Mouse (Mus musculus): Measurements from ENCODE around the gene Rps9.
A peak's percentile ranks its signal among the peaks of the same experiment; 100 is the strongest.

Gene Rps9

DNA sequence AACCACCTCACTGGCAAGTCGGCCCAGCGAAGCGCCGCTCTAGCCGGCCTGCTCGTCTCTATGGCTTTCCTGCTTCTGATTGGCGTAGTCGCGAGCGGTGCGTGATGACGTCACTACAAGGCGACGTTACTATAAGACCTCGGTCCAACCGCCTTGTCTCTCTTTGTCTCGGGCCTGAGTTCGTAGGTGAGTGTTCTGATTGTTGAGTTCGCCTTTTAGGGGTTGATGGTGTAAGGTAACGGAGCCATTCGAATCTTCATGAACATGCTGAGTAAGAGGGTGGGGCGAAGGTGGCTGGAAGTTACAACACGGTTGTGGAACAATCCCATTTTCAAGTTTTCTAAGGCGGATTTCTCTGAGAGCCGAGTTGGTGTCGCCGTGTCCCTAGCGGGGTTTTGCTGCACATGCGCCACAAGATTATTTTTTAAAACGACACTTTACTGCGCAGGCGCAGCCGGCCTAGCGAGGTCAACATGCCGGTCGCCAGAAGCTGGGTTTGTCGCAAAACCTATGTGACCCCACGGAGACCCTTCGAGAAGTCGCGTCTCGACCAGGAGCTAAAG is at the start of gene Rps9:
Rps9 (plus strand) TSS at position 115 of the 563 bp plus-strand sequence.
- peak; percentile 100 for DNase-seq

- DNase-seq: no peak
Observed at GRCm38 (mm10) chr7:3656966-3657365, 46.8 kb upstream of the Rps9 start.

DNA sequence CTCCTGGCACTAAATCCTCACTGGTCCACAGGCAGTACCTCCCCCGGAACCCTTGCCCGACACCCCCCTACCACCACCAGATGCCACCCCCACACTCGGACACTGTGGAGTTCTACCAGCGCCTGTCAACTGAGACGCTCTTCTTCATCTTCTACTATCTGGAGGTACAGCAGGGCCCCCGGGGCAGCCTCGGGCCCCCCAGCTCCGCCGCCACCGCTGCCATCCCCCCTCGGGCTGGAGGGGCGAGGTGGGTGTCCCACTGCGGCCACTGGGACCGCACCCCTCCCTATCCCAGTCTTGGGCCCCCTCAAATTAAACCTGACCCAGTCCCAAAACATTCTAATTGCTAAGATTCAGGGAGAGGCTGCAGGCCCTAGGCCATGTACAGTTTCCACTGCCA is 45.2 kb upstream of the Rps9 start:
- peak; percentile 92 for DNase-seq

DNA sequence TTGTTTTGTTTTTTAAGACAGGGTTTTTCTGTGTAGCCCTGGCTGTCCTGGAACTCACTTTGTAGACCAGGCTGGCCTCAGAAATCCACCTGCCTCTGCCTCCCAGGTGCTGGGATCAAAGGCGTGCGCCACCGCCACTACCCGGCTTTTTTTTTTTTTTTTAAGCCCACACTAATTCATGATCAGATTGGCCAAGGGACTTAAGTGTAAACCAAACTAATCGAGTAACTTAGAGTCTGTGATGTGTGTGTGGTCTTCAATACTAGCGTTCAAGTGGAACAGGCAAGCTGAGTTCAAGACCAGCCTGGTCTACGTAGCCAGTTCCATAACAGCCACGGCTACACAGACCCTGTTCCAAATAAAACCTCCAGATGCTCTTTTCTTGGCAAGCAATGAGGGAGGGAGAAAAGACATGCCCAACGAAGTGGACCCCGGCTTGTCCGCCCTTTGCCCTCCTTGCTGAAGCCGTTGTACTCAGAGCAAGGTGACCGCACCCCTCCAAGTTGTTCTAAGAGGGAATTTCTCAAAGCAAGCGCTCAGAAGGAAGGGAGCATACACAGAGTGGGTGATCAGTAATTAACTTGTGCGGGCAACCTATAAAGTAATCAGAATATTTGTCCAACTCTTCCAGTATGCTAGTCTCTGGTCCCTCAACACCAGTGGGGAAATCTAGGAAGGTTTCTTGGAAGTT is 39.1 kb upstream of the Rps9 start:
- no peak for DNase-seq

GRCm38 (mm10) chr7:3665215-3666114 is 38.3 kb upstream of the Rps9 start, which contains the start of gene Leng1:
TSS of gene Leng1 (minus strand) at chr7:3665840.
- DNase-seq: peak; percentile 100

- DNase-seq: no peak
Observed at GRCm38 (mm10) chr7:3666921-3667391, 36.8 kb upstream of the Rps9 start.

DNA sequence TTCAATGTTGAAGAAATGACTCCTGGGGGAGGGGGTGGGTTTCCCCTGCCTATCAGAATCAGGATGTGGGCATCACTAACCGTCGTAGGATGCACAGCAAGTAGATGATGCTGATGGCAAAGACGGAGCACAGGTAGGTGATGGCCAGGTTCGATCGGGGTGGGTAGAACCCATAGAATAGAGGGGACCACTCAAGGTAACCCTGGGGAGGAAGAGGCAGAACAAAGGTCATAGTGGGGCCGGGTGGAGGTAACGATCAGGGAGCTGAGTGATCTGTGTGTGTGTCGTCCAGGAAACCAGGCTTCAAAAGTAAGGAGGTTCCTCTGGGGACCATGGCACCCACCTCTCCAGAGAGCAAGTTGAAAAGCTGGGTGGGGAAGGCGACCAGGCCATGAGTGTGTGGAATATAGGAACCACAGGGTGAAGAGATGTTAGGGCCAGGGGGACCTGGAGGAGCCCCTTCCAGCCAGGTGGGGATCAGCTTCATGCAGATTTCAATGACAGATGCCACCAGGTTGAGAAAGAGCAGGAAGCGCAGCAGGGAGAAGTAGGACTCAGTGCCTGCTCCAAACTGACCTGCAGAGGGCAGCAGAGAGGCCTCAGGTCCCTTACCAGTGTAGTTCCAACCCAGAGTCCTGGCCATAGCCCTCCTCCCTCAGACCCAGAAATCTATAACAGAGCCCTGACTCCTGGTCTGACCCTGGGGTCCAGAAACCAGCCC is 29.1 kb upstream of the Rps9 start:
- DNase-seq: peak; percentile 96

DNA sequence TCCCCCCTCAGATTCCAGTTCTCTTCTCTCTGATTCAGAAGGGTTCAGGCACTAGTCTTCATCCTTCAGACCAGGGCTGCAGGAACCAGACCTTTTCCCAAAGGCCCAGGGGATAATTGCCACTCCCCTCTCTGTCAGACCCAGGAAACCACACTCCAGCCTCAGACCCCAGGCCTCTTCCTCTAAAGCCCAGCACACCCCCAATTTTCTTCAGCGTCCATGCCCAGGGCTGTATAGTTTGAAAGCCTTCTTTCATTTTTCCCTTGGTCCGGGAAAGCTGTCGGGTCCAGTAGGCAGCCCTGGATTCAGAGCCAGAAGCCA is 28.6 kb upstream of the Rps9 start:
- no peak for DNase-seq

DNA sequence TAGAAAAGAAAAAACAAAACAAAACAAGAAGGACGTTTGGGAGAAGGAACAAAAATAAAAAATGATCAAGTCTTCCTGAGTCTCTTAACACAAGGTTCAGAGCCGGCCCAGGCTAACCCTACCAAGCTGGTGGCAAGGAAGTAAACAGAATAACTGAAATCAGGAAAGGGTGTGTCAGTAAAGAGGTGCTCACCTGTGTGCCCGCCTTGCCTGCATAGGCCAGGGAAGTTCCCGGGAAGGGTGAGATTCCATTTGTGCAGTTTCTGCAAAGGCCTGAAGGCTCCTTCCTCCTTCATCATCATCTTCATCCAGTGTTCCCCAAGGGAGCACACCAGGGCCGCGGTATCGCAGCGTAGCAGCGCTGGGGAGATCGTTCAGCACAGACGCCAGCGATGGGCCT is 27.4 kb upstream of the Rps9 start:
- no peak for DNase-seq

- no peak for DNase-seq
Observed at GRCm38 (mm10) chr7:3677342-3677741, 26.5 kb upstream of the Rps9 start, which contains the start of gene Tmc4. TSS of gene Tmc4 (minus strand) at chr7:3677553.

DNA sequence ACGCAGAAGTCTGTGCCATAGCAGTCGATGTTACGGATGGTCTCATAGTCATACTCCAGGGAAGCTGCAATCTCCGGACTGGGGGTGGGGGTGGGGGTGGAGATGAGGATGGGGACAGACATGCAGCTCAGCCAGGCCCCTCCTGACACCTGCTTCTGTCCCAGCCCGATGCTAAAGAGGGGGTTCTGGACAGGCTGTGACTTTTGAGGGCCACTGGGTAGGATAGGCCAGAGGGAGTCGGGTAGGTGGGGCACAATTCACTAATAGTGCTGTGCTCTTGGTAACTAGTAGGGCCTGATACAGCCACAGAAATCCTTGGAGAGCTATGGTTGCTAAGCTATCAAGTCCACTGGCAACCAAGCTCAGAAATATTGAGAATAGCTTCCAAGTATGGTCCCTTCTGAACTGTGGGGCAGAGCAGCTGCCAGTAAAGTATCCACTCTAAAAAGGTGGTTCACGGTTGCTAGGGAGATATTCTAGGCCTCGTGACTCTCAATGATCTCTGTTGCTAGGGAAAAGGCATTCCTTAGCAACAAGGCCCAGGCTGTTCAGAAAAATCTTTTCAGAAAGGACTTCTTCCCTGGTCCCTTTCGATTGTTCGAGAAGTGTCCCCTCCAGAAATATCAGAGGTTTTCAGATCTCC is 19.8 kb upstream of the Rps9 start:
- no peak for DNase-seq

- no peak for DNase-seq
Observed at GRCm38 (mm10) chr7:3684698-3685097, 19.1 kb upstream of the Rps9 start.

DNA sequence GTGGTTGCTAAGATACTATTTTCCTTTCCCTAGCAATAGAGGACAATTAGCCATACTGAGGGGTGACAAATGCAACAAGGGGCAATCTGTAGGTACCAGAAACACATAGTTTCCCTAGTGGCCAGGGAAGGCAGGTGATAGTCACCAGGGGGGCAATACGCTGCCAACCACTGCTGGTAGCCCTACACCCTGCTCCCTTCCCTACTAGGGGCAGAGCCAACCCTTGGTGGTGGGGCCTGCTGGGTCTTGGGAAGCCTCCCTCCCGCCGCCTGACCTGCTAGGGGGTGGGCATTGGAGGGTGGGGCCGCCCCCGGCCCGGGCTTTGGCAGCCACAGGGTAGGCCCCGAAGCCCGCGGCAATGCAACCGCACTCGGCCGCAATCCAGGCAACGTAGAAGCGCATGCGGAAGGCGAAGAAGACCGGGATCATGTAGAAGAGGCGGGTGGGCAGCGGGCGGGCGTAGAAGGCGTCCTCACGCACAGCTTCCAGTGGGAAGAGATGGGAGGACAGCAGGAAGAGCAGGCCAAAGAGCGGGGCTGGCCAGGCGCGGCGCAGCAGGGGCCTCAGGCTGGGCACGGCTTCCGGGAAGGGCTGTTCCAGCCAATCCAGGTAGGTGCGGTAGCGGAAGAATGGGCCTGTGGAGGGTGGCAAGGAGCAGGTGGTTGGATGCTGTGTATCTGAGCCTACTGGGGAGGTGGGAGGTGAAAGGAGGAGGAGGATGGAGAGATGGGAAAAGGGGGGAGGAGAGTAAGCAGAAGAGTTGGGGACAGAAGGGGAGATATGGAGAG is 18.2 kb upstream of the Rps9 start:
- DNase-seq: no peak

DNA sequence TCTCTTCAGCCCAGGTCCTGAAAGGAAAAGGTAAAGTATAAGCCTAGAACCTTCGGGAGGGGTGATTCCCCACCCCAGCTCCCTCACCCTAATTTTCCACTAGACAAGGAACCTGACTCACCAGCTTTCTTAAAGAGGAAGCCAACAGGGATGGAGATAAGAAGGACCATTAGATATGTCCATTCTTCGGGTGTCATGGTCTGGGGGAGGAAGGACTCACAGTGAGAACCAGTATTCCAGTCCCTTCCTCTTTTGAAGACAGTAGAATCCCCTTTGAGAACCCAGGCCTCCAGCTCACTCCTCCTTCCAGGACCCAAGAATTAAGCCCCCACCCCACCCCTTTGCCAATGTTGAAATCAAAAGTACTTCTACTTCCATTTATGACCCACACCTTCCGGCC is 11.9 kb upstream of the Rps9 start:
- peak; percentile 87 for DNase-seq

DNA sequence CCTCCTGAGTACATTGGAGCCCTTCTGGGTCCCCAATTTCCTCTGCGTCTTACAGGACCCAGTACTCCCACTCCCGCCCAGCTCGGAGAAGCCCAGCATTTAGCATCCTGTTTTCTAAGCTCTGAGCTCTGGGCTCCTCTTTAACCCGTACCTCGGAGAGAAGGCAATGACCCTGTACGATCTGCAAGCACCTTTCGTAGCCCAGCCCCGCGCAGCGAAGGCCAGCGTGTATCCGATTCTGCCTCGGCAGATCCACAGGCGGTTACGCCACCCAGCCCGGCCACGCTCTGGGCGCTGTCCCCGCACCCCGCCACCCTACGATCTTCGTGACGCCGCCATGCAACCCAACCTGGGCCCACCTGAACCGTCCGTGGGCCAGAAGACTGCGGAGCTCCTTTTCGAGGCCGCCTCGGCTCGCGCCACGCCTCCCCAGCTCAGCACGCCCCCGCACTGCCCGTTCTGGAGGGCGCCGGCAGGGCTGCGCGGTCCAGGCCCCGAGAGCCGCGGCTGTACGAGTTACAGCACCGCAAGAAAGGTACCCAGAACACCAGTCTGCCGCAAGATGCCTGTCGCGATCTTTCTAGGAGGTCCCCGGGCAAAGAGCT is 11.3 kb upstream of the Rps9 start, which contains the start of gene Tsen34:
Tsen34 (plus strand) TSS at position 482 of the 605 bp plus-strand sequence.
- no peak for DNase-seq

DNA sequence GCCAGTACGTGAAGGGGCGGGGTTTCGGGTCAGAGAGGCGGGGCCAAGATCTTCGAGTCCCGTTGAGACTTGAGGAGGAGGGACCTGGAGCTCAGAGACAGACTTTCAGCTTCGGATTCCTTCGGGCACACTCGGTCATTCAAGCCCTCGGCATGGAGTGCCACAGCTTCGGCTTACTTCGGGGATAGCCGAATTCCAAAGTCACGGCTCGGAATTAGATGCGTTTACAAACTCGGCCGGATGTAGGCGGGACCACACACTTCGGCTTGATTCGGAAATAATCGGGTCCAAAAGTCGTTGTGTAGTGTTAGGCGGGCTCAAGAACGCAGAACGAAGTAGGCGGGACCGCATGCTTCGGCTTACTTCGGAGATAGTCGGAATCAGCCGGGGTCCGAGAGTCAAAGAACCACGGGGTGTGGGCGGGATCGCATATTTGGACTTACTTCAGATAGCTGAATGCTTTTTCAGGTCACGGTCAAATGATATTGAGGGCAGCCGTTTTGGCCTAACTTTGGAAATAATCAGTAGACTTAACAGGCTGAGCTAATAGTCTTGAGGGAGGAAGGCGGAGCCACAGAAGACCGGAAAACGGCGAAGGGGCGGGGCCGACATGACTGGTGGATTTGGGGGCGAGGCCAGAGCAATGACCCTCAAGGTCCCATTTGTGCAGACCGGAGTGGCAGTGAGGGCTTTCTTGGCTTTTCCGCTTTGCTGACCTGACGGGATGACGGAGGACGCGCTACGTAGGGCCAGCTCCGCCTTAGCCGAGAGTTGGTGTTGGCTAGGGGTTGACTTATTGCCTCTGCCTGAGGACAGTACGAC is 10.6 kb upstream of the Rps9 start, which contains the start of gene Mboat7:
Mboat7 (minus strand) TSS at position 537 of the 822 bp plus-strand sequence.
- peak; percentile 100 for DNase-seq

GRCm38 (mm10) chr7:3693809-3694075 is 10.1 kb upstream of the Rps9 start:
- DNase-seq: no peak

- DNase-seq: peak; percentile 98
Observed at GRCm38 (mm10) chr7:3694076-3694948, 9.5 kb upstream of the Rps9 start.

DNA sequence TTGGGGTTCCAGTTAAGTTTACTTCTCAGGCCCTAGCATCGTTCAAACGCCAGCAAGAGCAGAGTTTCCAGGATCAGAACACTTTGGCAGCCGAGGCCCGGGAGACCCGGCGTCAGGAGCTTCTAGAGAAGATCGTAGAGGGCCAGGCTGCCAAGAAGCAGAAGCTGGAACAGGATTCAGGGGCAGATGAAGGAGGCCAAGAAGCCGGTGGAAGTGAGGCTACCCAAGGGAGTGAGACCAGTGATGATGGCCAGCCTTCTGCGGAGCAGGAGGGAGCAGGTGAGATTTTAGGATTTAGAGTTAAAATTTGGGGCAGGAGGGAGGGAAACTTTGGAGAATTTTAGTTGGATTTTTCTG is 8.9 kb upstream of the Rps9 start:
- DNase-seq: peak; percentile 94
